Mouse (Mus musculus) right cerebral cortex, adult 18-20 months (tissue): ENCODE results near the gene Agxt.

ENCODE experiments used
- DNase-seq: peaks from one replicate; pipeline ENCODE4 v3.0.0; 2022; ENCODE audit warnings: mixed read lengths

Agxt gene

GRCm38 (mm10) chr1:93150907-93151661 lies 16.0 kb downstream of the Agxt start:
- no peak for DNase-seq

GRCm38 (mm10) chr1:93157566-93157965 lies 22.5 kb downstream of the Agxt start:
- DNase-seq, result no peak

- DNase-seq, result no peak
These were observed 23.9 kb downstream of the Agxt start for GRCm38 (mm10) chr1:93158916-93159315.

GRCm38 (mm10) chr1:93159566-93160500 lies 24.8 kb downstream of the Agxt start:
- DNase-seq, result no peak

GRCm38 (mm10) chr1:93160501-93161133 lies 25.6 kb downstream of the Agxt start, which contains the start of gene 2310007B03Rik:
2310007B03Rik (minus strand) TSS chr1:93160948.
- no peak for DNase-seq

GRCm38 (mm10) chr1:93161350-93161749 lies 26.3 kb downstream of the Agxt start:
- DNase-seq, result no peak

- no peak for DNase-seq
These were observed 26.9 kb downstream of the Agxt start for GRCm38 (mm10) chr1:93161921-93162320.

GRCm38 (mm10) chr1:93162588-93162987 lies 27.5 kb downstream of the Agxt start:
- no peak for DNase-seq

- no peak for DNase-seq
These were observed 30.4 kb downstream of the Agxt start for GRCm38 (mm10) chr1:93165447-93165846.

- DNase-seq, result no peak
These were observed 31.5 kb downstream of the Agxt start for GRCm38 (mm10) chr1:93166346-93167079.

- no peak for DNase-seq
These were observed 33.3 kb downstream of the Agxt start, which contains the start of gene Crocc2 for GRCm38 (mm10) chr1:93168295-93168775. Crocc2 (plus strand) TSS chr1:93168725.

GRCm38 (mm10) chr1:93173665-93174064 lies 38.6 kb downstream of the Agxt start:
- peak; percentile 23 for DNase-seq

GRCm38 (mm10) chr1:93174399-93174798 lies 39.4 kb downstream of the Agxt start:
- DNase-seq, result peak; percentile 56

- no peak for DNase-seq
These were observed 40.8 kb downstream of the Agxt start for GRCm38 (mm10) chr1:93175849-93176248.

- DNase-seq, result peak; percentile 51
These were observed 41.7 kb downstream of the Agxt start for GRCm38 (mm10) chr1:93176525-93177332.

GRCm38 (mm10) chr1:93182281-93182680 lies 47.2 kb downstream of the Agxt start:
- DNase-seq, result no peak

- peak; percentile 38 for DNase-seq
These were observed 49.2 kb downstream of the Agxt start for GRCm38 (mm10) chr1:93184071-93184828.

- no peak for DNase-seq
These were observed 55.8 kb downstream of the Agxt start for GRCm38 (mm10) chr1:93190726-93191305.

- DNase-seq, result no peak
These were observed 59.9 kb downstream of the Agxt start for GRCm38 (mm10) chr1:93194961-93195360.
